Mouse (Mus musculus) urinary bladder, postnatal 25 days (tissue): ENCODE data around the gene Dnm2.
A peak's percentile ranks its signal among the peaks of the same experiment; 100 is the strongest.

Experiments used
- DNase-seq: peaks from one replicate; pipeline ENCODE4 v3.0.0; 2022; ENCODE audit warnings: low spot score

Gene Dnm2

DNA sequence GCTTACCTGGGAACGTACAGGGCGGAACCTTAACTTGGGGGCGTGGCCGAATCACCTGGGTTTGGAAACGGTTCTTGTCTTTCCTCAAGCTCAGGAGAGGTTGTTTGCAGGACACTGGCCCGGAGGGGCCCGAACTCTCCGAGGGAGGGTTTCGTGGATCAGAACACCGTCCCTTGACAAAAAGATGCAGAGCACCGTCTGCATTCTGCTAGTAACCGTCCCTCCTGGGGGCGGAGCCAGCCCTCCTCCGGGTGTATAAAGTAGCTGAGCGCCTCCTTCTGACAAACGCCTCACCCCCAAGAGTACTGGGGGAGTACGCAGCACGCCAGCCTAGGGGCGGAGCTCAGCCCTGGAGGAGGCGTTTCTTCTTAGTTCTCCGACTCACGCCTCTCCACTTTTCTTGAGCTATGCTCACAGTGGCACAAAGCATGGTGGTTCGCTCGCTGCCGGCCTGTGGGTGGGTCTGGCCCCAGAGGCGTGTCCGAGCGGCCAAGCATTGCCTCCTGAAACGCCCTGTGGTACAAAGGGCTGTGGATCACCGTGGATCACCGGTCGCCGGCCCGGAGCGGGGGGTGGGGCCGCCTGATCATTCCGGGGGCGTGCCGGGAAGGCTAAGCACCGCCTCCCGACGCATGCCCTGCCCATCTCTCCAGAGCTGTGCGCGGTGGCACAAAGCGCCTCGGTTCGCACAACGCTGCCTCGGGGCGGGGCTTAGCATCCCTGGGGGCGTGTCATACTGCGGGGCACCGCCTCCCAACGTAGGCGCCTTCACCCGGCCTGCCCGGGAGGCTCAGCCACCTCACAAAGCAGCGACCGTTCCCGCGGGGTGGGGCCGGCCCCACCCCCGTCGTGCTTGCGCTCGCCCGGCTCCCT, 121.4 kb downstream of the Dnm2 start:
- DNase-seq = peak; percentile 99

DNA sequence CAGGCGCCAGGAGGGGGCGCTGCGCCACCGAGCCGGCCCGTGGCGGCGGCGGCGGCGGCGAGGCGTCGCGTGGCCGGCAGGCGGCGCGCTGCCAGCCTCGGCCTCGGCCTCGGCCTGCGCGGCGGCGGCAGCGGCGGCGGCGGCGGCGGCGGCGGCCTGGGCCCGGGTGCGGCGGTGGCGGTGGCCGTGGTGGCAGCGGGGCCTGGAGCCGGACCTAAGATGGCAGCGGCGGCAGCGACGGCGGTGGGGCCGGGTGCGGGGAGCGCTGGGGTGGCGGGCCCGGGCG, 122.0 kb downstream of the Dnm2 start, which contains the start of gene Carm1:
Gene Carm1 (plus strand): TSS at position 106 of the 286 bp plus-strand sequence.
- no peak for DNase-seq

GRCm38 (mm10) chr9:21547075-21547941, 122.6 kb downstream of the Dnm2 start:
- DNase-seq = peak; percentile 34

DNA sequence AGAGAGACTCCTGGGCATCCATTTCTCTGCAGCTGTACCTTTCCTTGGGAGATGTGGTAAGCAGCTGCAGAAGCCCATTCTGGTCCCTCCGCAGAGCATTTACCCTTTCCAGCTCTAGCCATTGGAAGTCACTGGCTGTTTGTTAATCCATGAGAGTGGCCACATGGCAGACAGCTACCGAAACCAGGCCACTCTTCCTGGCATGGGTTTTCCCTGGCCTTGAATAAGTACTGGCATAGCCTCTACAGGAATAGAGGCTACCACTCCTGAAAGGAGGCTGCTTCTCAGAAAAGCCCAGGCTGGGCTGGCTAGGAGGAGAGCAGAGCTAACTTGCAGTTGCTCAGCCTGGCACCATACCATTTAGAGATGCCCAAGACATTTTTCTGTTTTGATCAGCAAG, 126.3 kb downstream of the Dnm2 start:
- no peak for DNase-seq

DNA sequence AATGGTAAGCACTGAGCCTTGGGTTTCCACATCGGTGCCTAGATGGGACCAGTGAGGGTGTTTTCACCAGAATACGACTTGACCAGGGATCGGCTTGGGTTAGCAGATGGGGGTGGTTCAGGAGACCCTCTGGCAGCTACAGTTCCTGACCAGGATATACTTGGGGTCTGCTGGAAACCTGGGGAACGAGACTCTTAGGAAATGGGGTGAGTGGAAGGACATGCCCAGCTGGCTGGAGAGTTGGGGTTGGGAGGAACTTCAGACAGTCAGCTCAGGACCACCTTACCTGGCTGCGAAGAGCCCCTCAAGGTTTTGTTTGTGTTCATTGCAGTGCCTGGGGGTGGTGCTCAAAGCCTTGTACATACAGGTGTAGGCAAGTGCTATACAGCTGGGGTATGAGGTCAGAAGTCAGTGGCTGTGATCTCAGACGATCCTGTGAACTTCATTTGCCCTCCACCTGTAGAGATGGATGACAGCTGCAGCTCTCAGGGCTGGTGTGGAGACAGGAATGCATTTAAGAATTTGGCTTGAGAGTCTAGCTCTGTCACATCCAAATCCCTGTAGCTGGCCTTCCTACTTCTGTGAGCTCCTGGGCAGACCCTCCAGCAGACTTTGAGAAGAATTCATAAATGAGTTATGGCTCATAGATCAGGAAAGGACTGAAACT, 129.0 kb downstream of the Dnm2 start:
- no peak for DNase-seq

- DNase-seq = no peak
Observed at GRCm38 (mm10) chr9:21555198-21555742, 130.6 kb downstream of the Dnm2 start.

DNA sequence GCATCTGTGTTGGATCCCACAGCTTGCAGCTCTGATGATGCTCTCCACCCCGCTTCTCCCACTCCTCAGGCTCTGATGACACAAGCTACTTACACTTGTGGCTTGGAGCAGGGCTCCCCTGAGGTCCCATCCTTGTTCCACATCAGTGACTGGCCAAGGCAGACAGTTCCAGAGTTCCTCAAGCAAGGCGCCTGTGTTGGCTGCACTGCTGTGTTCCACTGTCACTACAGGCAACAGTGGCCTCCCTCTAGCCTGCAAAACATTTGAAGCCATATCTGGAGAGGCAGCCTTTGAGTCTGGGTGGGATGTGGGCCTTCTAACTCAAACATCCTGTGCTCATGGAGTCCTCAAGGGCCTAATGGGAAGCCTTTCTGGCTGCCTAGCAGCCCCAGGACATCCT, 132.3 kb downstream of the Dnm2 start:
- DNase-seq = no peak
